Mouse (Mus musculus) embryo, embryonic 11.5 days (tissue): ENCODE measurements at regions not wholly inside any gene's neighbourhood (a gene's known extent, or its start where the extent isn't known, plus 50 kb on each side); places are given as distances from the start of the nearest gene placed in this dataset.

Experiments
- DNase-seq: peaks from one replicate; pipeline ENCODE4 v3.0.0-alpha.2; 2012; ENCODE audit warnings: low read depth, low spot score

DNA sequence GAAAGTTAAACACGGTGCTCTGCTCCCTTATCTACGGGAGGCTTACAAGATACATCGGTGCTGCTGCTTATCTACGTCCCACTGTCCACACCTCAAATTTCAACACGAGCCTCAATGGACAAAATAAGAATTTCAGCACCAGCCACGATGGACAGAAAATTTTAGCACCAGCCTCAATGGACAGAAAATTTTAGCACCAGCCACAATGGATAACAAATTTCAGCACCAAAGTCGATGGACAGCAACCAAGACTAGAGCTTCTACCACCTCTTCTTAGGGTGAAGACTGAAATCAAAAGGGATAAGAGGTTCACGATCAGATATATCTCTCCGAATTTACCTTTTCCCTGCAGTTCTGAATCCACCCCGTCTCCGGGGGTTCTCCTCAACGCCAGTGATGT lies 387.7 kb upstream of the Brinp3 start:
- peak; percentile 35 for DNase-seq
